Mouse (Mus musculus) lung, postnatal 4 days (tissue): ENCODE measurements around the gene Samd11.

Source experiments
- DNase-seq, 2 experiments: peaks; one replicate each; pipeline ENCODE4 v3.0.0; 2021

Gene Samd11

GRCm38 (mm10) chr4:156213134-156213533 is 42.3 kb downstream of the Samd11 start:
- DNase-seq, result peak in 1 of 2 experiments; percentile 12

- peak in 1 of 2 experiments; percentile 7 for DNase-seq
Observed at GRCm38 (mm10) chr4:156209963-156210635, 45.4 kb downstream of the Samd11 start.

- DNase-seq, result no peak
Observed at GRCm38 (mm10) chr4:156208872-156209271, 46.6 kb downstream of the Samd11 start.

- DNase-seq, result peak; percentile 48 to 61
Observed at GRCm38 (mm10) chr4:156203413-156204131, 51.9 kb downstream of the Samd11 start.

GRCm38 (mm10) chr4:156203001-156203412 is 52.5 kb downstream of the Samd11 start, which contains the start of gene AW011738:
Gene AW011738 (plus strand): TSS chr4:156203304.
- DNase-seq, result peak; percentile 73 to 83

GRCm38 (mm10) chr4:156202462-156202893 is 53.0 kb downstream of the Samd11 start:
- DNase-seq, result peak in 1 of 2 experiments; percentile 12

- peak in 1 of 2 experiments; percentile 10 for DNase-seq
Observed at GRCm38 (mm10) chr4:156200623-156201475, 54.6 kb downstream of the Samd11 start, which contains the start of gene Isg15. Gene Isg15 (minus strand): TSS chr4:156200818.

GRCm38 (mm10) chr4:156197829-156198205 is 57.6 kb downstream of the Samd11 start:
- peak; percentile 94 to 97 for DNase-seq

GRCm38 (mm10) chr4:156197131-156197828 is 58.2 kb downstream of the Samd11 start, which contains the start of gene Agrn:
Gene Agrn (minus strand): TSS chr4:156197488.
- peak; percentile 81 to 87 for DNase-seq
